Mouse (Mus musculus) spleen, adult 2 months (tissue): ENCODE results near the gene Tap2.

Source experiments
- CTCF ChIP-seq: fragments of 200-500 bp; IDR thresholded peaks from 2 replicates; pipeline ENCODE4 v1.5.1; 2011; ENCODE audit warnings: mild to moderate bottlenecking, inconsistent platforms; ENCODE audit not compliant: insufficient read depth, insufficient read length, insufficient replicate concordance; ENCODE audit errors: extremely low read depth
- POLR2A ChIP-seq: fragments of 200-500 bp; IDR thresholded peaks from 2 replicates; pipeline ENCODE4 v1.6.1; 2011; ENCODE audit warnings: low read depth, low read length, inconsistent platforms

GRCm38 (mm10) chr17:34194723-34195122 lies 8.6 kb upstream of the Tap2 start:
- TF ChIP-seq CTCF = no peak
- no peak for TF ChIP-seq POLR2A
